Mouse (Mus musculus): ENCODE measurements around the gene Gpr161. TPM values are rescaled to one million over a fixed set of nuclear protein-coding genes. Genes with fewer than 3 reads are reported as not detected.
A peak's percentile ranks its signal among the peaks of the same experiment; 100 is the strongest.
"Not testable (repeated sequence)": the region's sequence is repeated elsewhere in the genome, so short reads cannot be mapped to it uniquely, and the experiment has no call there.

Gene Gpr161
- total RNA-seq, 2 experiments from 2014 or later, result 3.6 to 3.8 TPM

DNA sequence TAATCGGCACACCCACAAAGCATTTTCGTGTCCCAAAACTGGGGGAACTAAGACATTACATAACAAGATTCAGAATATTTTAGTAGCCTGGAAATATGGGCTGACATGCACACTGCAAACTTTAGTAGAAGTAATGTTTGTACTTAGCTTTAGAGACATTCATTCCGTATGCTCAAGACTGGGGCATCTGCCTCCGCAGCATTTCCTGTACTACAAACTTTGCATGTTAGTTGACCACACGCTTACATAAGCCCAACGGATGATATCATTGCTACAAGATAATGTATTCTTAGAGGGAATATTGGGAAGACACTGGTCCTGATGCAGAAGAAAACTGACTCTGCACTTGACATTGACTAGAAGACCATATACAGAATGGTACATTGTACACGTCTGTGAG, 8.8 kb downstream of the Gpr161 start:
- no peak for DNase-seq
- intact Hi-C loops (cut with DNase I), result no loop called here

DNA sequence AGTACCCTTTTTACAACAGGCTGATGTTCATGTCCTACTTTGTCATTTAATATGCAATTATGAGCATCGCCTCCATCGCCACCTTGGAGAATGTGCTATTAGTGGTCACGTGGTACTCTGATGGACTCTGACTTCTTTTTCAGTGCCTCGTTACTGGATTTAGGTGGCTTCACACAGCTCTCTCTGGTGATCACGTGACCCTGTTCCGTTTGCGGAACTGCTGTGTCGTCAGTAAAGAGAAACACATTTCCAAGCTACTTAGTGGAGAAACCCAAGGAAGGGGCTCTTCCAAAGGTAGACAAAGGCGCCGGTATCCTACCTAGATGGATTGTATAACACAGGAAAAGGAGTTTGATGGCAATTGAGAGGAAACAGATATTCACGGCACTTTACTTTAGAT, 12.6 kb downstream of the Gpr161 start:
- intact Hi-C loops (cut with DNase I), result no loop called here
- no peak for DNase-seq

DNA sequence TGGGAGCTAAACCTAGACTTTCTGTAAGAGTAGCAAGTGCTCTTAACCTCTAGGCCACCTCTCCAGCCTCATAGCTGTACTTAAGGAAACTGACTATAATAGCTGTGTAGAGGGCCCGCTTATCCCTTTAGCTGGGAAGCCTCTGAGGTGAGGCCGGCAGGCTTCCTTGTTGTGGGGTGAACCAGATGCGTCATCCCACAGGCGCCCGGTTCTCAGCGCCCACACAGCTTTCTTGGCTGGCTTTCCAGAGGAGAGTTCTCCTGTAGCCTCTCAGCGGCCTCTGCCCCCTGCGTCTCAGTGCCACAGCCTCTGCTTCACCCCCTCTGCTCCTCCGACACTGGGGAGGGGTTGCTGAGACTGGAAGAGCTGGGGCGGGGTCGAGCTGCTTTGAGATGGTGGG, 20.8 kb downstream of the Gpr161 start:
- intact Hi-C loops (cut with DNase I), result no loop called here

DNA sequence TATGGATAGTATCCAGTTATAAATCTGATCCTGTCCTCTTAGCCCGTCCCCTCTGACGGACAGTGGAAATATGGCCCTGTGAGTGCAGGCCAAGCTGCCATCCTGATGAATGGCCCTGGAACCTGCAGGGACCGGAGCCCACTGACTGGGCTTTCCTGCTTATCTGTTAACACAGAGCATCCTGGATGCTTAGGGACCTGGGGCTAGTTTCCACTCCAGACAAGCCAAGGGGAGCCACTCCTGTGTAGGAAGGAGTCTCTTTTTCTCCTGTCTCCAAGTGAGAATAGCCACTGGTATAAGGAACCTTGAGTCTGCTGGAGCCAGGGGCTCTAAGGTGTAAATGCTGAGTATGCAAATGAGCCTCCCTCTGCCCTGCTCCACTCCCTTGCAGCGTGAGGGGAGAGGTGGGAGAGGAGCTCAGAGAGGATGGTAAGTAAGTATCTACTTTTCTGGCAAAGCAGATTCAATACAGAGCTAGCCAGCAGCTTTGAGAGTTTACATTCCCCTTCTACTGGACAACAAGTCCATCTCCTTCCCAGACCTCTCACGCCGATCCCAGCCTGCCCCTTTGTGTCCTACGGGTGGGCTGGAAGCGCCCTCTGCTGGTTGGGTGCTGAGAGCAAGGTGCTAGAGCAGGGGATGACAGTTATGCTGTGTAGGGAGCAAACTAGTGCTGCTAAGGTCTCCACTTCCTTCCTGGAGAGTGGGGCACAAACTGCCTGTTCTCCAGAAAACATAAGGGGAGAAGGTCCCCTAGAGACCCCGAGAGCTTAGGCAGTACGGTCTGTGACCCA, 24.7 kb downstream of the Gpr161 start:
- intact Hi-C loops (cut with DNase I), result loop anchor here (1.0 to 5.0 kb wide), 2 partner anchors 68 to 83 kb away; partner anchors contain the start of gene Tiprl
- peak; percentile 85 to 90 for DNase-seq

More for the DNA sequence above, 20.8 kb downstream of the Gpr161 start:
- DNase-seq, result no peak

DNA sequence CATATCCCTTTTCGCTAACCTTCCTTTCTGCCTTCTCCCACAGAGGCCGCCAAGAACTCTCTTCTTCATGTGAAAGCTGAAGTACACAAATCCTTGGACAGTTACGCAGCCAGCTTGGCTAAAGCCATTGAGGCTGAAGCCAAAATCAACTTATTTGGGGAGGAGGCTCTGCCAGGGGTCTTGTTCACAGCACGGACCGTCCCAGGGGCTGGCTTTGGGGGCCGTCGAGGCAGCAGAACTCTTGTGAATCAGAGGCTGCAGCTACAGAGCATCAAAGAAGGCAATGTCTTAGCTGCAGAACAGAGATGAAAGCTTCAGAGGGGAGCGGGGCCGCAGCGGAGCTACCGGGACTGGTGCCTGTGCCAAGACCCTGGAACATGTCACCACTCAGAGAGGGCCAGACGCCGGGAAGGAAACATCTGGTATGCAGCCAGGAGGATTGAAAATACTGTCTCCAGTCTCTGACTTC, 25.8 kb downstream of the Gpr161 start:
- intact Hi-C loops (cut with DNase I), result loop anchor here (5.0 kb wide), 1 partner anchor 84 kb away; the partner anchor contains the start of gene Tiprl
- DNase-seq, result peak; percentile 56 to 62

DNA sequence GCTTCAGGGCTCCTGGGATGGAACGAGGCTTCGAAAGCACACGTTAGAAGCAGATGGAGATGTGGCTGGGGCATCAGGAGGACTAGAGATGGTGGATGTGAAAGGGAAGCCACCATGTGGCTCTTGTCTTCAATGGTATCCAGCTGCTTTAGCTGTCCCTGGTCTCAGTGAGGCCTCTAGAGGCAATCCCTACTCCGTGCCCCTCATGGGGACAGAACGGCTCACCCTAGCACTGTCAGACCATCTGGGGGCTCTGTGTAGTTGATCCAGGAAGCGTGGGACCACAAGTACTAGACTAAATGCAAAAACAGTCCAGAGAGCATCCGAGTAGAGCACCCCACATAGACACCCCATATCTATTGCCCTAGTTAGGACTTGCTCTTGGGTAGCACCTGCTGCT, 26.3 kb downstream of the Gpr161 start:
- DNase-seq, result no peak
- intact Hi-C loops (cut with DNase I), result loop anchor here (5.0 kb wide), 1 partner anchor 85 kb away; the partner anchor contains the start of gene Tiprl

DNA sequence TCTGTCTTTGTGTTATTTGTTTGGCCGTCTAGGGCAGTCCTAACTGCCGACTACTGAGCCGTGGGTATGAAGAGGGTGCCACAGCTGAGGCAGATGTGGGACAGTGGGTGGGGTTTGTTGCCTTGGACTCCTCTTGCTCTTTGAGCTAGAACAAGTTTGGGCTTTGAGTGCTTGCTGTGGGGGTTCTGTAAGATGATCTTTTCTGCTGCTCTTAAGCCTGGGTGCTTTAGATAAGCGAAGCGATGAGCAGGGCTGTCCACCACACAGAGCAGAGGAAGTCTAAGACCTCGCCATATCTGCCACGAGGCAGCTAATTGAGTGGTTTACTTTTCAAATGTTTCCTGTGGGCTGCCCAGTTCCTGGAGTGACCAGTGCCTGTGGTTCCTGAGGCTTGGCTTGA, 27.3 kb downstream of the Gpr161 start:
- DNase-seq, result no peak
- intact Hi-C loops (cut with DNase I), result loop anchor here (5.0 kb wide), 1 partner anchor 86 kb away; the partner anchor contains the start of gene Tiprl

DNA sequence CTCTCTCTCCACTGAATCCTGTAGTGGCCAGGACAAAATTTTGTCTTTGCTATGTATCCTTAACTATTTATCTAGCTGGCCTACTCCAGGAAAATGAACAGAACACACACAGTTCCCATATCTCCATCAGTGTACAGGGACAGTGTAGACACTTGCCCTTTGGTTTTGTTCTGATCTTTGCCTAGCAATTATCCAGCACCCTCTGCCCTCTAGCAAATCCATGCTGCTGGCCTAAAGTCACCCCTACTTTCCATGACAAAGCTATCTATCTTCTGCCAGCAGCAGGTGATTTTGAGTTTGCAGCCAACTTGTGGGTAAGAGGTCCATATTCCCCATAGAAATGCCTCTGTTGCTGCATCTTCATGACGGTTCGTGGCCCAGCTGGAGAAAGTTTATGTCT, 31.8 kb downstream of the Gpr161 start:
- intact Hi-C loops (cut with DNase I), result no loop called here
- no peak for DNase-seq

DNA sequence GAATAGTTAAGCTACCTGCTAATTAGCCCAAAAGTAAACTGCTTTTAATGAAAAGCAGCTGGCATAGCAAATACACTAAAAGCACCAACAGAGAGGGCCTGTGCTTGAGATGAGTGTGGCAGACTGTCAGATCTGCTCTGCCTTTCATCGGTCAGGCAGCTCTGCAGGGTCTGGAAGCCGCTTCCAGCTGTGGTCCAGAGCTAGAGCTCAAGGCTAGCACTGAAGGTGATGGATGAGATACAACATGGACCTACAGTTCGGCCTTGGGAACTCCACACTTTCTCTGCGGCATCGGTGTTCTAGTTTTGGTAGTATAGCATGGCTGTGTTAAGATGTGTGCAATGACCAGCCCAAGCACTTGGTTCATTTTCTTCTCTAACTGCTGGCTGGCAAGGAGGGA, 32.2 kb downstream of the Gpr161 start:
- no peak for DNase-seq

DNA sequence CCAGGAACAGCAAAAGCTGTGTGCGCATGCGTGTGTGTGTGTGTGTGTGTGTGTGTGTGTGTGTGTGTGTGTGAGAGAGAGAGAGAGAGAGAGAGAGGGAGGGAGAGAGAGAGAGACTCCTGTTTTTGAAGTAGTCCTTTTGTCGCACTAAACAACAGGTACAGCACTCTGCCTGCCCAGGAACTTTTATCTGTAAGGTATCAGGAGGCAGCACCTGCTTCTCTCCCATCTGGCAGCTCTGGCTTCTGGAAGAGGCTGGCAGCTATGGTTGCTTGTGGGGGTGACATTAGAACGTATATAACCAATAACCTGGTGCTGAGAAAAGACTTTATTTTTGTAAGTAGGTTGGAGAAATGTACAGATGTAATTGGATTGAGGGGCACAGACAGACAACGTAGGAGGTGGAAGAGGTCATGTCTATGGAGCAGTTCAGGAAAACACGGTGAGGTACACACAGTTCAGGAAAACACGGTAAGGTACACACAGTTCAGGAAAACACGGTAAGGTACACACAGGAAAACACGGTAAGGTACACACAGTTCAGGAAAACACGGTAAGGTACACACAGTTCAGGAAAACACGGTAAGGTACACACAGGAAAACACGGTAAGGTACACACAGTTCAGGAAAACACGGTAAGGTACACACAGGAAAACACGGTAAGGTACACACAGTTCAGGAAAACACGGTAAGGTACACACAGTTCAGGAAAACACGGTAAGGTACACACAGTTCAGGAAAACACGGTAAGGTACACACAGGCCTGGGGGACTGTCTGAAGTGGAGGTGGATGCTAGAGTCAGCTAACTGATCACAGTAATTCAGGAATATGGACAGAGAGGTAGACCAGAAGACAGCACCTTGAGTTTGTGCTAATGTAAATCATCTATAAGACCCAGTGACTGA, 33.0 kb downstream of the Gpr161 start:
- DNase-seq; intact Hi-C loops (cut with DNase I): not testable (repeated sequence)

More for the DNA sequence above, 32.2 kb downstream of the Gpr161 start:
- intact Hi-C loops (cut with DNase I), result no loop called here

DNA sequence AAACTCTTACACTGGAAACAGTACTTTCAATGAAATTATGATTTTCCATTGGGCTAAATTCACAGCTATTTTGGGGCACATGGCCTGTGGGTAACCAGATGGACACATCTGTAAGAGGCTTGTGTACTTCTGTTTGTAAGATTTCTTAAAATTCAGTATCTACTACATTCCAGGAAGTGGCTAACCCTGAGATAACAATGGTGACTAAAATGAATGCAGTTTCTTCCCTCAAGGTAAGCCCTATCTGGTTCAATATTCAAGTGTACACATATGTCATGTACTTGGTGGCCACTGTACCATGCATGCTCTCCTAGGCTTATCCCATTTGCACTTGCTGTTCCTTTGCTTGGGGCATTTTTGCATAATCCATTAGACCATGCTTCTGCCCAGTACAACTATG, 35.3 kb downstream of the Gpr161 start:
- intact Hi-C loops (cut with DNase I), result no loop called here
- no peak for DNase-seq

DNA sequence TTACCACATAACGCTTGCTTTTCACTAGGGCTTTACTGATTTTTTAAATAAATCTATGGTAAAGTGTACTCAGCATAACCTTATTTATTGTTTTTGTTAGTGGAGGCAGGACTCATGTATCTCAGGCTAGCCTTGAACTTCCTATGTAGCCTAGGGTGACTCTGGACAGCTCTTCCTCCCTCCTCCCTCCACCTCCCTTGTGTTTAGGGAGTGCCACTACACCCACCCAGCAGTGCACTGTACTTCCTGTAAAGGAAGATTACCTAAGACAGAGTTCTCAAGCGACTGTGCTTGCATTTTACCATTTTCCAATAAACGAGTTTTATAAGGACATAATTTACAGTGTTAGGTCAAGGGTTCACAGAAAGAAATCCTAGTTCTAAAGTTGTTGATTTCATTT, 37.2 kb downstream of the Gpr161 start:
- DNase-seq, result no peak
- intact Hi-C loops (cut with DNase I), result no loop called here

DNA sequence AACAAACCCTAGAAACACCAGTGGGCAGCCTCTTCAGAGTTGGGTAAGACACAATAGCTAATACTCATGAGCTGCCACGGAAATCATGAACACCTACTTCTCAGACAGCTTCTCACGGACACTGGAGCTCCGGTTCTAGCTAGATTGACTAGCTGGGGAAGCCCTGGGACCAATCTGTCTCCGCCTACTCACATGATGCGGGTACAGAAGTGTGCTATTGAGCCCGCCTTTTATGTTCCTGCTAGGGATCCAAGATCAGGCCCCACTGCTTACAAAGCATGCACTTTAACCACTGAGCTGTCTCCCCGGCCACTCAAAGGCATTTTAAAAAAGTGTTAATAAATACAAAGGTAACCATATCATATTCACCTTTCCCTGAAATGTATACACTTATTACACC, 46.5 kb downstream of the Gpr161 start:
- intact Hi-C loops (cut with DNase I), result no loop called here
- no peak for DNase-seq

DNA sequence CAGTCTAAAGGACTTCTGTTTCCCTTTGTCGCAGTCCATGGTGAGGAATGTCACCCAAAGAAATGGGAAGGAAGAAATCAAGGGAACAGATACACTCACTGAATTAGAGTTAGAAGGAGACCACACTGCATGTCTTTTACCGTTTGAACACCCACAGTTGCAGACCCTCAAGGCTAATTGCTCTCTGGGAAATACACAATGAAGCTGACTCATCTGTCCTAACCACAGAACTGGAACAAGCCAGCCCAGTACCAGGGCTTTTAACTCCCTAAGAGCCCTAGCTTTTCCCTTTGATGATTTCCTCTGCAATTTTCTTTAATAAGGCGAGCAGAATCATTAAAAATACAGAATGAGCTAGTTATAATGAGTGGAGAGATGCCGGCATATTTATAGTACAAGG, 48.9 kb downstream of the Gpr161 start:
- no peak for DNase-seq
- intact Hi-C loops (cut with DNase I), result no loop called here

DNA sequence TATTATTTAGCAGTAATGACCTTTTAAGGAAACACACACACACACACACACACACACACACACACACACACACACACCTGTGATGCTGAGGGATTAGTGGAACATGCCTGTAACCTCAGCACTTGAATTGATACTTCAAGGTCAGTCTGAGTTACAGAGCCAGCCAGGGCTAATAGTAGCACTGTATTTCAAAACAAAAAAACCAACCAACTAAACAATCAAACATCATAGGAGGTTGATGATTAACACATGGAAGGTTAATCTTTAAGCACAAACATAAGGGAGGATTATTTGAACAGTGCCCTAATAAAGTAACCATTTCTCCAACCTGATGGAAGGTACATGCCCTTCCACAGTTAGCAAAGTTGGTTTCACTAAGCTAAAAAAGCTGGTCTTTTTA, 53.0 kb downstream of the Gpr161 start:
- intact Hi-C loops (cut with DNase I), result no loop called here
- DNase-seq, result no peak

DNA sequence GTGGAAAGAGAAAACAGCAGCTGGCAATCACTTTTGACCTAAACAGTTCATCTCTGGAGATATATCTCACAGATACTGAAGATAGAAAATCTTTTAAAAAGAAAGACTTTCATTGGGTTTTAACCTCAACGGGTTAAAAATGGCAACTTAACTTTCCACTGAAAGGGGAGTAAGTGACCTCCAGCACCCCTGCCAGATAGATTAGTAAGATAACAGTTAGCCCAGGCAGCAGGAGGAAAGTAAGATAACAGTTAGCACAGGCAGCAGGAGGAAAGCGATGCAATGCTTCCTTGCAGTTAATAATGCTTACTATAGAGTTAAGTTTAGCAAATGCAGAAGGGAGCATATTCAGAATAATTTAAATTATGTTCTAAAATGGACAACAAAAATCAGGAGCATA, 60.8 kb downstream of the Gpr161 start:
- intact Hi-C loops (cut with DNase I), result no loop called here
- DNase-seq, result no peak

DNA sequence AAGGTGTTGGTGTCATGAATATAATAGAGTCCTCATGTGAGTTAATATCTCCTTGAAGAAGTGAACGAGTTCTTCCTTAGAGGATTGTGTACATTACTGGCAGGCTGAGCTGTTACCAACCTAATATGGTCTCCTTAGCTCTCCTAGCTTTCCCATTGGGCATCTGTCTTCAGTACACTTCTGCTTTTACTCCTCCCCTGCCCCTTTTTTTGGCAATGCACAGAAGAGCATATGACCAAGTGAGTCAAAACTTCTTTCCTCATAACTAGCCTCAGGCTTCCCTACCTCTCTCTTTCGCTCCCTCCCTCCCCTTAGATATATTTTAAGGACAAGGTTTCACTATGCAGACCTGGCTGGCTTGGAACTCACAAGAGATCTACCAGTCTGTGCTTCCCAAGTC, 67.7 kb downstream of the Gpr161 start:
- intact Hi-C loops (cut with DNase I), result no loop called here

DNA sequence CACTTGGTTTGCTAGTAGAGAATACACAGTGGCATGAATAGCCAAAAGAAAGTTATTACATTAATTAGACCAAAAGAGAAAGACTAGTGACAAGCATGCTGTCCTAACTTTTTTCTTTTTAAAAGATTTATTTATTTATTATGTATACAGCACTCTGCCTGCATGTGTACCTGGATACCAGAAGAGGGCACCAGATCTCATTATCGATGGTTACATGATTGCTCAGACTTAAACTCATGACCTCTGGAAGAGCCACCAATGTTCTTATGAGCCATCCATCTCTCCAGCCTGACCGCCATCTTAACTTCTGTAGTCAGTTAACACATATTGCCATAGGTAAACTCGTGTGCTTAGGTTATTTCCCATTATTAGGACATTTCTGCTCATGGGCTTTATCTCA, 69.5 kb downstream of the Gpr161 start:
- intact Hi-C loops (cut with DNase I), result no loop called here
- DNase-seq, result no peak

More for the DNA sequence above, 67.7 kb downstream of the Gpr161 start:
- no peak for DNase-seq

DNA sequence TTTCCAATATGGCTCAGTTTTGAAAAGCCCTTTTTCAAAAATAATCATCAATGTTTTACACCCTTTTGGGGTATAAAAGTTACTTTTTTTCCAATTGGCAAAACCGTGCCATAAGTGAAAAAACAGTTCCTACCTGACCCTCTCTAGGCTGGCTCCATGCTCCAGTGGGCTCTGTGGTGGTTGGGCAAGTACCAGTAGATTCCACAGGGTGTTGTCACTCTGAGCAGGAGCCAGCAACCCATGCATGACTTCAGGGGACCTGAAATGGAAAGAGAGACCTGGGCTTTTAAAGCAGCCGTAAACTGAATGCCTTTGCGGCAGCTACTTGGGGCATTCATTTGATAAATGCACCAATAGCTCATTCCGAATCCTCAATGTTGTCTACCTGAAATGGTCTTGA, 75.4 kb downstream of the Gpr161 start:
- no peak for DNase-seq
- intact Hi-C loops (cut with DNase I), result no loop called here

DNA sequence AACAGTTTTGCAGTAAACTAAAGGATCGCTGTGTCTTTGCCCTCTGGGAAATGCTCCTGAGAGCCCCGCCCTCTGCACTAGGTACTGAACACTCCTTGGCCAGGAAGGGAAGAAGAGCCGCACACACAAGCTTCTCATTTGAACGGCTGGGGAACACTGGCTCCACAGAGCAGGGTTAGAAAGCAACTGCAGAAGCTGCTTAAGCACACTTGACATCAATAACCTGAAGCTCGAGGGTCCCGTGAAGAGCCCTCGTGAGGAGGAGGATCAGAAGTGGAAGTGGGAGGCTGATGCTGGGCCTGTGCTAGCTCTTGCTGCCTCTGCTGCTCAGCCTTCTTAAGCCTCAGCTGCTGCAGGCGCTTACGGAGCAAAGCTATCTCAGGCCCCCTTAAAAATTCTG, 78.2 kb downstream of the Gpr161 start:
- intact Hi-C loops (cut with DNase I), result no loop called here
- DNase-seq, result no peak
